Mouse (Mus musculus): ENCODE data around the gene S100a10. TPM values are rescaled to one million over a fixed set of nuclear protein-coding genes. Genes with fewer than 3 reads are reported as not detected.
A peak's percentile ranks its signal among the peaks of the same experiment; 100 is the strongest.

S100a10 gene
- polyA plus RNA-seq, 1 experiment from 2014 or later, result 121 TPM

DNA sequence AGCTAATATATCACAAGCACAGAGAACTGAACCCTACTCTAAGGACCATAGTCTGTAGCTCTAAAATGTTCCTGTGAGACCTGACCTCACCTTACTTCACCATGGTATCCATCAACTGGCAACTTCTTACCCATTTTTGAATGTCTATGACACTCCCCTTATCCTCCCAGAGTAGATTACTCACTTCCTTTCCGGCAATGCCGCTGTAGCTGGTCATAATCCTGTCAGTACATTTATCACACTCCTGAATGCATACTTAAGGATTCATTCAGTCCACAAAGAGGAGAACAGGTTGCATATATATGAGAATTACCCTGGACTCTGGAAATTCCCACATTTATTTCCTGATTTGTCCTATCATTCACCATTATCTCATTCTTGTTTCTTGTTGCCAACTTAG lies 37.5 kb upstream of the S100a10 start:
- Histone ChIP-seq H3K36me3 (ENCODE audit: control insufficient read depth, insufficient read depth, low read length) (no peaks in the 10 kb centered on the region), H3K9ac (ENCODE audit: low read length) (no peak overlapping the region), H3K4me1 (ENCODE audit: control insufficient read depth, insufficient read depth, low read length) (0 out of 2 replicates have a peak, but pooled peaks cover 2% of the 10 kb centered on the region), H3K27me3 (replicated peaks; ENCODE audit: control insufficient read depth, insufficient read depth, low read length) (no peaks in the 10 kb centered on the region), H3K4me2 (ENCODE audit: low read length) (no peak overlapping the region), H3K27ac (ENCODE audit: low read depth, low read length) (no peak overlapping the region), H3K4me3 (ENCODE audit: low read depth, low read length) (no peak overlapping the region), H3K9me3 (replicated peaks; ENCODE audit: control insufficient read depth, low read length) (no peaks in the 10 kb centered on the region)
- ATAC-seq, result no peak
- no peak for DNase-seq (ENCODE audit: low spot score)
- WGBS, result 98% methylated on average over 2 of the region's 2 CpGs

DNA sequence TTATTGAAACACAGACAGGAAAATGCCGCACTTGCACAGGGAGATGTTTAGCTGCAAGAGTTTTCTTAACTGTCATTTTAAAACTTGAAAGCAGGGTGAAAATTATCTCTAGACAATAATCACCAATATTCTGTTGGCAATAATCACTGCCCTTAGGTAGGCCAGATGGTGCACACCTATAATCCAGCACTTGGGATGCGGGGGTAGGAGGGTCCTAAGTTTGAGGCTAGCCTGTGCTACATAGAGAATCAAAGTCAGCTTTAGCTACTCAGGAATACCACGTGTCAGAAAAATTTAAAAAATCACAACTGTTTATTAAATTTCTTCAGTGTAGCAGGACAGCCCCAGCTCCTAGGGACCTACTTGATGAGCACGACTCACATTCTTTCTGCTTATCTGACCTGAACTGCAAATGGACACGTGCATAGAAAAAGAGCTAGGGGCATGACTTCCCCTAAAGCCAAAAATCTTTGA lies 35.0 kb upstream of the S100a10 start:
- ATAC-seq (peak; percentile 19), DNase-seq (ENCODE audit: low spot score) (no peak)
- Histone ChIP-seq H3K36me3 (ENCODE audit: control insufficient read depth, insufficient read depth, low read length) (no peaks in the 10 kb centered on the region), H3K27ac (ENCODE audit: low read depth, low read length) (no peak overlapping the region), H3K27me3 (replicated peaks; ENCODE audit: control insufficient read depth, insufficient read depth, low read length) (no peaks in the 10 kb centered on the region), H3K9ac (ENCODE audit: low read length) (no peak overlapping the region), H3K4me3 (ENCODE audit: low read depth, low read length) (no peak overlapping the region), H3K9me3 (replicated peaks; ENCODE audit: control insufficient read depth, low read length) (no peaks in the 10 kb centered on the region), H3K4me2 (ENCODE audit: low read length) (peak overlapping the region; percentile 79), H3K4me1 (ENCODE audit: control insufficient read depth, insufficient read depth, low read length) (0 out of 2 replicates have a peak, but pooled peaks cover 2% of the 10 kb centered on the region)
- WGBS, result 56% methylated on average over 5 of the region's 5 CpGs

DNA sequence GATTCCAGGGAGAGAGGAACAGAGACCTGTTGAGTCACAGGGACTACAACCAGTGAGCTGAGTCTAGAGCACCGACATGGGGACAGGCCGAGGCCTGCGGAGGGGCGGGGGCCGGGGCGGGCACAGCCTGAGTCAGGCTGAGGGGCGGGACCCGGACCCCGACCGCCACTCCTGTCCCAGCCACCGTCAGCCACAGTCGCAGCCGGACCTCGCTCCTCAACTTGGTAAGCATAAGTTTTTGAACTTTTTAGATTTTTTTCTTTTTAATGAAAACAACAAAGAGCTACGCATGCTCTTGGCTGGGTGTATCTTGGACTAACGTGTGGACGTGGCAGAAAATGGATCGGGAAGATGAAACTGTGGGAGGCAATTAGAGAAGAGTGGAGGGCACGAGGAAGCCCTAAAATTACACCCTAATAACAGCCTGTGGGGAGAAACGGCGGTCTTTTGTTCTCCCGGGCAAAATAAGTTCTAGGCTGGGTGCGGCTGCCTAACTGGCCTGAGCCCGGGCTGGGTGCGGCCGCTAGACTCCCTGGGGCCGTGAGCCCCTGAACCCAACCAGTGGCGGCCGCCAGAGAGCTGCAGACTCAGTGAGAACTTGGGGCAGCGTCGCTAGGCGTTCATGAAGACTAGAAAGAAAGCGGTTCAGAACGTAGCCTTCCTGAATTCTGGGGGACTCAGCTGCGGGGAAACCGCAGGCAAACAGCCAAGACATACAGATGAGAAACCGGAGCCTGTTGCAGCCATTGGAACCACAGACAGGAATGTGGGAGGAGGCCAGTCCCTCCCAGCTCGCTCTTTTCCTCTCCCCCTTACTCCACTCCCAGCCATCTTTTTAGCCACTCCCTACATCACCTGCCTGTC lies 34.3 kb upstream of the S100a10 start, which contains the start of gene S100a11:
TSS of gene S100a11 (plus strand) at position 159 of the 864 bp plus-strand sequence.
- Histone ChIP-seq H3K36me3 (ENCODE audit: control insufficient read depth, insufficient read depth, low read length) (no peaks in the 10 kb centered on the region), H3K27ac (ENCODE audit: low read depth, low read length) (no peak within 1 kb of the TSS)

DNA sequence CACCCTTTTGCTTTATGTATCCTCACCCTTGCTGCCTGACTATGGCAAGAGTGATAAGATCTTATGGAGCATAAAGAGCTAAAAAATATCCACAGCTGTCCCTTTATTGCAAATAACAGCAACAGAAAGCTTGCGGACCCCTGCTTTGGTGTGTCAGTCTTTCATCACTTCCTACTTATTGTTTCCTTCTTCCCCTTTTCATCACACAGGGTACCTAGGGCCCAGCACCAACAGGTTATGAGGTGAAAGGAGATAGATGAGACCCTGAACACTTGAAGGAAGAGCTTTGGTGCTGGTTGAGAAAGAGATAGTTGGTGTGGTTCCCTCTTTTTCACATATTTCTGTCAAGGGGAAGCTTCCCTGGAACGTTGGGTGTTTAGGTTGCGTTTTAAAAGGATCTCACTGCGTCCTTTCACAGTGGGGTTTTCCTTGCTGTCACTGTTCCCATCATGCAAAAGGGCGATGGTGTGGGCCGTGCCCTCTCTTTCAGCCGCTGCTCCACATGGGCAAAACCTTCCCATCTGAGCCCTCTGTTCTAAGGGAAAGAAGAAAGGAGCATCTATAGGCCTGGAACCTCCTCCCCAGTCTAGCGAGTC lies 33.3 kb upstream of the S100a10 start:
- H3K27ac ChIP-seq (ENCODE audit: low read depth, low read length), result no peak overlapping the region
- H3K4me2 ChIP-seq (ENCODE audit: low read length), result peak overlapping the region; percentile 79; the same call in 1 of the 2 replicates
- no peak overlapping the region for H3K9ac ChIP-seq (ENCODE audit: low read length)
- no peaks in the 10 kb centered on the region for H3K36me3 ChIP-seq (ENCODE audit: control insufficient read depth, insufficient read depth, low read length)
- no peaks in the 10 kb centered on the region for H3K27me3 ChIP-seq (replicated peaks; ENCODE audit: control insufficient read depth, insufficient read depth, low read length)
- H3K4me1 ChIP-seq (ENCODE audit: control insufficient read depth, insufficient read depth, low read length), result 0 out of 2 replicates have a peak, but pooled peaks cover 2% of the 10 kb centered on the region
- DNase-seq (ENCODE audit: low spot score) (no peak), ATAC-seq (no peak)
- WGBS, result 84% methylated on average over 8 of the region's 8 CpGs
- H3K4me3 ChIP-seq (ENCODE audit: low read depth, low read length), result no peak overlapping the region
- H3K9me3 ChIP-seq (replicated peaks; ENCODE audit: control insufficient read depth, low read length), result no peaks in the 10 kb centered on the region

More for the DNA sequence above, 34.3 kb upstream of the S100a10 start, which contains the start of gene S100a11:
- peak within 1 kb of the TSS; percentile 60 for H3K9ac ChIP-seq (ENCODE audit: low read length)
- H3K4me2 ChIP-seq (ENCODE audit: low read length), result peak within 1 kb of the TSS; percentile 79
- WGBS, result under 1% methylated on average over 38 of the region's 38 CpGs
- no peaks in the 10 kb centered on the region for H3K9me3 ChIP-seq (replicated peaks; ENCODE audit: control insufficient read depth, low read length)
- H3K4me1 ChIP-seq (ENCODE audit: control insufficient read depth, insufficient read depth, low read length), result 0 out of 2 replicates have a peak, but pooled peaks cover 2% of the 10 kb centered on the region
- DNase-seq (ENCODE audit: low spot score) (peak; percentile 52), ATAC-seq (peak; percentile 85)
- peak within 1 kb of the TSS; percentile 39 for H3K4me3 ChIP-seq (ENCODE audit: low read depth, low read length)
- H3K27me3 ChIP-seq (replicated peaks; ENCODE audit: control insufficient read depth, insufficient read depth, low read length), result no peaks in the 10 kb centered on the region

DNA sequence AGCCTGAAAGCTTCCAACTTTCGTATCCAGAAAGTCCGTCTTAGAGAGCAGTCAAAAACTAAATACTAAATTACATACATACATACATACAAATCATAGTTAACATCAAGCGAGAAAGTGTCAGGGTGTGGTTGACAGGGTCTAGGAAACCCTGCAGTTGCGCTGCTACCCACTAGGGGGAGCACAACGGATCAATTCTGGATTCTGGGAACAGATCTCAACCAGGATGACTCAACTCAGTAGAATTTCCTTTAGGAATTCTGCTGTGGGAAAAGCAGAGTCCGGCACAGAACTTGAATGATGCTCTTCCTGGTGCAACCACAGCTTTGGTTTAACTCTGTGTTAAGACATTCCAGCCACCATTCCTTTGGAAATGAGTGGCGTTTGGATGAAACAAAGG lies 32.3 kb upstream of the S100a10 start:
- ATAC-seq, result no peak
- Histone ChIP-seq H3K36me3 (ENCODE audit: control insufficient read depth, insufficient read depth, low read length) (no peaks in the 10 kb centered on the region), H3K4me2 (ENCODE audit: low read length) (no peak overlapping the region), H3K4me1 (ENCODE audit: control insufficient read depth, insufficient read depth, low read length) (0 out of 2 replicates have a peak, but pooled peaks cover 2% of the 10 kb centered on the region), H3K4me3 (ENCODE audit: low read depth, low read length) (no peak overlapping the region), H3K27ac (ENCODE audit: low read depth, low read length) (no peak overlapping the region), H3K27me3 (replicated peaks; ENCODE audit: control insufficient read depth, insufficient read depth, low read length) (no peaks in the 10 kb centered on the region), H3K9me3 (replicated peaks; ENCODE audit: control insufficient read depth, low read length) (no peaks in the 10 kb centered on the region), H3K9ac (ENCODE audit: low read length) (no peak overlapping the region)
- DNase-seq (ENCODE audit: low spot score), result peak; percentile 63
- WGBS, result 43% methylated on average over 7 of the region's 7 CpGs

DNA sequence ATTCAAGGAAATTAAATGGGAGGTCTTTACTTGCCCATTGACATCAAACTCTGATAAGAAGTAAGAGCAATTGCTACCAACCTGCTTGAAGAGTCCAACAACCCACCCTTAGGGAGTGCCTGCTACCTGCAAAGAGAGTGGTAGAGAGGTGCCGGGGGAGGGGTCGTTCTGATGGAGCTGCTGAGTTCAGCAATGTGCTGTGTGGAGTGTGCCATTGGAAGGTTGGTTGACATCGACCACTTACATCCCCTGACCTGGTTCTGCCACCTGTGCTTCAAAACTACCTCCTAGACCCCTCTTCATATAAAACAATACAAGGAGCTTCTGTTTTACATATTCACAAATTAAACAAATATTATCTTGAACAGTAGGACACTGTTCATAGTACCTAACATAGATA lies 27.6 kb upstream of the S100a10 start:
- H3K9ac ChIP-seq (ENCODE audit: low read length), result no peak overlapping the region
- no peaks in the 10 kb centered on the region for H3K27me3 ChIP-seq (replicated peaks; ENCODE audit: control insufficient read depth, insufficient read depth, low read length)
- H3K4me2 ChIP-seq (ENCODE audit: low read length), result no peak overlapping the region
- 86% methylated on average over 3 of the region's 3 CpGs for WGBS
- H3K4me1 ChIP-seq (ENCODE audit: control insufficient read depth, insufficient read depth, low read length), result no peaks in the 10 kb centered on the region
- ATAC-seq (no peak), DNase-seq (ENCODE audit: low spot score) (no peak)
- no peak overlapping the region for H3K27ac ChIP-seq (ENCODE audit: low read depth, low read length)
- no peak overlapping the region for H3K4me3 ChIP-seq (ENCODE audit: low read depth, low read length)
- H3K36me3 ChIP-seq (ENCODE audit: control insufficient read depth, insufficient read depth, low read length), result no peaks in the 10 kb centered on the region
- no peaks in the 10 kb centered on the region for H3K9me3 ChIP-seq (replicated peaks; ENCODE audit: control insufficient read depth, low read length)

DNA sequence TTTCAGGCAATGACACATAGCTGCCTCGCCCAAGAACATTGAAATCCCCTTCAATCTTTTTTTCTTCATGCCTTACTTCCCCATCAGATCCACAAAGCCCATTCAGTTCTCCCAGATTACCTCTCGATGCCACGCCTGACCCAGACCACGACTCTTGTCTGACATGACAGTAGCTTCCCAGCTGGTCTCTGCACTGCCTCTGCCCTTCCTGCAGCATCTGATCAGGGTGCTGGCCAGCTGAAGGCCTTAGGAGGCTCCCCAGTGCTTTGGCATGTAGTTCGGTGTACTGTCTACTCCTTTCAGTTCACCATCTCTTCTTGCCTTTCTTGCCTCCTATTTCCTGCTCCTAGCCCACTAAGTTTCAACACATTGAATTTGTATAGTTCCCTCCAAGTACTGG lies 26.1 kb upstream of the S100a10 start:
- Histone ChIP-seq H3K9me3 (replicated peaks; ENCODE audit: control insufficient read depth, low read length) (no peaks in the 10 kb centered on the region), H3K4me3 (ENCODE audit: low read depth, low read length) (no peak overlapping the region), H3K9ac (ENCODE audit: low read length) (no peak overlapping the region), H3K36me3 (ENCODE audit: control insufficient read depth, insufficient read depth, low read length) (no peaks in the 10 kb centered on the region), H3K27ac (ENCODE audit: low read depth, low read length) (no peak overlapping the region), H3K27me3 (replicated peaks; ENCODE audit: control insufficient read depth, insufficient read depth, low read length) (no peaks in the 10 kb centered on the region), H3K4me1 (ENCODE audit: control insufficient read depth, insufficient read depth, low read length) (no peaks in the 10 kb centered on the region), H3K4me2 (ENCODE audit: low read length) (no peak overlapping the region)
- DNase-seq (ENCODE audit: low spot score), result no peak
- 78% methylated on average over 5 of the region's 5 CpGs for WGBS
- no peak for ATAC-seq

DNA sequence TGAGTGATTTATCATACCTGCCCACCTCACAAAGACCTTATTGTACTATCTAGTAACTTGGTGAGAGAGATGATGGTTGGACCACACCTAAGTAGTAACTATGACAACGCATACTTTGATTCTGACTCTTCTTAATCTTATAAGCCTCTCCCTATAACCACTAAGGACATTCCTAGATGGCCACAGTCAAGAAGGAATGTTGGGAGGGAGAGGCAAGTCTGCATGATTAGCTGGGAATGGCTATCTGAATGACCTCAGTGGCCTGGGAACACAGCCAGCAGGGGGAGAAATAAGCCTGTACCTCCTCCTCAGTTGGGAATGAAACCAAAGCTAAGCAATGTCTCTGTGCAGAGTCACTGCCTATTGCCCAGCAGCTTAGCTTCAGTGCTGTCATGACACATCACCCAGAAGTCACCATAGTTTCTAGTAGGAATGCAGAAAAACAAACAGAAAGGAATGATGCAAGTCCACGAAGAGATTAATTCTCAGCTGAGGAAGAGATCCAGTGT lies 17.8 kb upstream of the S100a10 start:
- no peak overlapping the region for H3K4me3 ChIP-seq (ENCODE audit: low read depth, low read length)
- no peak overlapping the region for H3K27ac ChIP-seq (ENCODE audit: low read depth, low read length)
- H3K36me3 ChIP-seq (ENCODE audit: control insufficient read depth, insufficient read depth, low read length), result no peaks in the 10 kb centered on the region
- no peak overlapping the region for H3K4me2 ChIP-seq (ENCODE audit: low read length)
- H3K9ac ChIP-seq (ENCODE audit: low read length), result no peak overlapping the region
- no peaks in the 10 kb centered on the region for H3K27me3 ChIP-seq (replicated peaks; ENCODE audit: control insufficient read depth, insufficient read depth, low read length)
- H3K4me1 ChIP-seq (ENCODE audit: control insufficient read depth, insufficient read depth, low read length), result no peaks in the 10 kb centered on the region
- DNase-seq (ENCODE audit: low spot score) (no peak), ATAC-seq (no peak)
- WGBS, result 67% methylated on average over 2 of the region's 2 CpGs
- no peaks in the 10 kb centered on the region for H3K9me3 ChIP-seq (replicated peaks; ENCODE audit: control insufficient read depth, low read length)

Measured in forebrain, embryonic 14.5 days (tissue).